Mouse (Mus musculus) induced T-regulatory cell, adult 2 months (primary cell): ENCODE data around the gene Vdac2.

Experiments
- DNase-seq: peaks from one replicate; pipeline ENCODE4 v3.0.0-alpha.2; 2012; ENCODE audit warnings: low read depth

The Vdac2 gene

GRCm38 (mm10) chr14:21851996-21852791 is 27.2 kb downstream of the Vdac2 start:
- no peak for DNase-seq

DNA sequence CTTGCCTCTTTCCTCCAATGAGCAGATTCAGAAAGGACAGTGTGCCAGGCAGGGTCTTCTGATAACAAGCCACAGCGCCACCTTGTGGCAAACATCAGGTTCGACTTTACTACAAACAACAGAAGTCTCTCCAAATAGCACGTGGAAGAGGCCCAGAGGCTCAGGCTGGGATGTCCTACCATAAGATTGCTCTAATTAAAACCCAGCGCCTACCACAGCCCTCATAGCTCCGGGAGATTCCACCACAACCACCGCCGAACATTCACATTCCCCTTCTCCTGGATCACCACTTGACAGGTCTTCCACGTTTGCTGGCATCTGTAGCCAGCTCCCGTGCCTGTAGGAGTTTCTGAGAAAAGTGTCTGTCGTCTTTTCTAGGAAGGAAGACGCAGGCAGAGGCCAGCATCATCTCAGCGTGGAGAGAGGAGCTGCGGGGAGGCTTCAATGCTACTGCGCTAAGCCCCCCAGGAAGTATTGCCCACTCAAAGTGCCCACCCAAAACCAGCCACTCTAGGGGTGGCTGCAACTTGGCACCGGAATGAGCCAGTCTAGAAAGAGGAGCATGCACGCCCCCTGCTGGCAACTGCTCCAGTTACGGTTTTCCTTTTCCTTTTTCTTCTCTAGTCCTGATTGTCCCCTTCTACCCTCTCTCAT is 28.5 kb downstream of the Vdac2 start:
- DNase-seq: peak; percentile 91

GRCm38 (mm10) chr14:21854271-21854670 is 29.2 kb downstream of the Vdac2 start:
- no peak for DNase-seq

GRCm38 (mm10) chr14:21855961-21856360 is 30.9 kb downstream of the Vdac2 start:
- DNase-seq: no peak

DNA sequence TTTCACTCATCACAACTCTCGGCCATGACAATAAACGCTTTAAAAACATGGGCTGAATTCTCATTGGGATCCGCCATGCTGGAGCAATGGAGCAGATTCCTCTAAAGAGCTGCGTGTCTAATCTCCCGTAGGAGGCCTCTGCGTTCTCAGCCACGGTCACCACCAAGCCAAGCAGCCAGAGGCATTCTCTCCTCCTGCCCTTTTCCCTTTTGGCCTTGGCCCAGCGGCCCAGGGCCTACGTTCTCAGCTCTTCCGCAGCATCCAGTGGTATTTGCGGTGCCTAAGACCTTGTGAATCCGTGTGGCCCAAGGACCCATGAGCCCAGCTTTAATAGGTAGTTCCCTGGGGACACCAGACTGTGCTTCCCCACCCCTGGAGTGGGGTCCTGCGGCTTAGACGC is 31.8 kb downstream of the Vdac2 start:
- no peak for DNase-seq

DNA sequence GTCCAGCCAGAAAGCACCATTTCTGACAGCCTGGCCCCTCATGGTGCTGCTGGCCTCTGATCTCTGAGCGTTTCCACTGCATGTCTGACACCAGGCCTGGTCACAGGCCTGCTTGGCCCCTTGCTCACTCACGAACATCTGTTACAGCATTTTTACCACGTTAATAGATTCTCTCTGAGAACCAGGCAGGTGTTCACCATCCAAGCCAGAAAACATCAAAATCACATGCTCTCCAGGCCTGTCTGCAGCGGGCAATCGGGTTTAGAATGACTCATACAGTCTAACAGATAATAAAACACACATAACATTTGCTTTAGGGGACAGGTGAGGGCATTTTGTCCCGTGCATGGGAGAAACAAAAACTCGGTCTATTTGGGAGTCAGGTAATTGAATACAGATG is 41.3 kb downstream of the Vdac2 start:
- no peak for DNase-seq

GRCm38 (mm10) chr14:21866816-21867215 is 41.8 kb downstream of the Vdac2 start:
- DNase-seq: no peak

DNA sequence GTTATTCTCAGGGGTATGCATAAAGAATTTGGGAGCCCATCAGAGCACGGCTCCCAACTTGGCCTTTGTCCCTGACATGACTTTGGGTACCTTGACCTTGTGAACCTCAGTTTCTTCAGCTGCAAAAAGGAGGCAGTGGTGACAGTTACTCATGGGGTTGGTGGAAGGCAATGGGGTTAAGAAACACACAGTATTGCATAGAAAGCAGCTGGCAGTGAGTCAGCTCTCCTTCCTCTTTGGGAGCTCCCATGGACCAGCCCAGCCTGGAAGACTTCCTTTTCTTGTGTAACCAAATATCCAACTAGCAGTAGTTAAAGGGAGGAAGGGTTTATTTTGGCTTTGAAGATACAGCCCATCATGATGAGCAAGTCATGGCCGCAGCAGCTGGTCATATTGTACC is 65.4 kb downstream of the Vdac2 start:
- no peak for DNase-seq

DNA sequence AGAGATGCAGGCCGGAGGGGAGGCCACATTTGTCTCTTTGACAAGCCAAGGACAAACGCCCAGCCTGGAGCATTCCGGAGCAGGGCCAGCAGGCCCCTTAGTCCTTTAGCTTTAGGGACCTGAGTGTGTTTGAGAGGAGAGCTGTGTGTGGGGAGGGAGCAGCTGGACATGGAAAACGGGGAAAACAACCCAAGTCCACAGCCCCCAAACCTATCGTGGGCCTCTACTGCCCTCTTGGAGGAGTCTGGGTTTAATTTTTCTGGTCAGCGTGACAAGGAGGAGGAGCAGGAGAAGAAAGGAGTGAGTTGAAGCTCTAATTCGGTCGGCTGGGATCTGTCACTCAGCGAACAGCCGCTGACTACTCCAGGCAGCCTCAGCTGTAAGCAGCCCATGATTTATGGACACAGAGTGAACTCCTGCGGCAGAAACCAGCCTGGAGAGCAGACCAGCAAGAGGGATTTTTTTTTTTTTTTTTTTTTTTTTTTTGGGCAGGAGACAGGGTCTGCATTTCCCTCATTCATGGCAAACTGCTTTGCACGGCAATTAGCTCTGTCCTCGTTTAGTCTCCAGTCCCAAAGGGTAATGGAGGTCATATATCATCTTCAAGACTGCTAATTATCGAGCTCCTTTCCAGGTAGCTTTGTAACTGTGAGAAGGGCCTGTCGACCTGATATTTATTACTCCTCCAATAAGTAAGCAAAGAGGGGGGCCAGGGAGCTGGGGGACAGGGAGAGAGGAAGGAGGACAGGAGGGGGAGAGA is 66.7 kb downstream of the Vdac2 start:
- no peak for DNase-seq

- no peak for DNase-seq
Observed at GRCm38 (mm10) chr14:21892341-21892659, 67.3 kb downstream of the Vdac2 start.
